Mouse (Mus musculus) liver, postnatal 0 days (tissue): Measurements from ENCODE around the gene Bbs2. TPM values are rescaled to one million over a fixed set of nuclear protein-coding genes. Genes with fewer than 3 reads are reported as not detected.
A peak's percentile ranks its signal among the peaks of the same experiment; 100 is the strongest.

Source experiments
- ATAC-seq: fragments of 200-750 bp; cut with Nextera tagmentation; 2 replicates; pipeline ENCODE4 v1.8.0; 2017; ENCODE audit warnings: mild to moderate bottlenecking, moderate library complexity
- DNase-seq: peaks from one replicate; pipeline ENCODE4 v3.0.0-alpha.2; 2016
- H3K27ac ChIP-seq: fragments of 300-500 bp; sonication (generic); 2 replicates; pipeline ENCODE4 v1.5.1; 2014; ENCODE audit warnings: antibody characterized with exemption, moderate library complexity, mild to moderate bottlenecking, low read depth
- H3K27me3 ChIP-seq: fragments of 300-500 bp; sonication (generic); 2 replicates; pipeline ENCODE4 v1.6.1; 2014; ENCODE audit warnings: low read length, control low read depth, mixed read lengths; ENCODE audit not compliant: insufficient read depth
- H3K36me3 ChIP-seq: fragments of 300-500 bp; sonication (generic); replicated peaks from 2 replicates; pipeline ENCODE4 v1.6.1; 2014; ENCODE audit warnings: mild to moderate bottlenecking, control low read depth, low read length, moderate library complexity, mixed read lengths; ENCODE audit not compliant: insufficient read depth
- H3K4me1 ChIP-seq: fragments of 300-500 bp; sonication (generic); 2 replicates; pipeline ENCODE4 v1.6.1; 2014; ENCODE audit warnings: antibody characterized with exemption, mild to moderate bottlenecking, control low read depth; ENCODE audit not compliant: insufficient read depth
- H3K4me2 ChIP-seq: fragments of 300-500 bp; sonication (generic); 2 replicates; pipeline ENCODE4 v1.6.1; 2014; ENCODE audit warnings: low read depth, mild to moderate bottlenecking, low read length, moderate library complexity, mixed read lengths
- H3K4me3 ChIP-seq: fragments of 300-500 bp; sonication (generic); 2 replicates; pipeline ENCODE4 v1.5.1; 2014; ENCODE audit warnings: low read depth, low read length
- H3K9ac ChIP-seq: fragments of 300-500 bp; sonication (generic); replicated peaks from 2 replicates; pipeline ENCODE4 v1.6.1; 2014; ENCODE audit warnings: mild to moderate bottlenecking, moderate library complexity
- H3K9me3 ChIP-seq: fragments of 300-500 bp; sonication (generic); 2 replicates; pipeline ENCODE4 v1.6.1; 2016; ENCODE audit warnings: mild to moderate bottlenecking, control low read depth, low read length, mixed read lengths
- CTCF ChIP-seq: sonication (generic); IDR thresholded peaks from 2 replicates; pipeline ENCODE4 v1.5.1; 2016; ENCODE audit warnings: antibody characterized with exemption, low read depth
- EP300 ChIP-seq: IDR thresholded peaks from 2 replicates; pipeline ENCODE4 v1.6.1; 2016; ENCODE audit warnings: antibody characterized with exemption, low read depth, mild to moderate bottlenecking
- WGBS: fragments of 180-500 bp; shearing (Covaris S2); extraction: QIAGEN DNeasy Blood & Tissue Kit; methylation state at CpG from one replicate; pipeline ENCODE4 v1.1.7; 2014; ENCODE audit not compliant: insufficient replicate concordance; 5-methylcytosine and 5-hydroxymethylcytosine counted together
- polyA plus RNA-seq: library from polyadenylated mRNA; unstranded; fragments of >200 nt; fragmentation: Nextera tagmentation; extraction: Ambion mirVana; gene quantifications from 2 replicates; pipeline ENCODE4 v1.2.1, GENCODE M21; 2015

Gene Bbs2
- polyA plus RNA-seq, 1 experiment from 2014 or later: 1.8 TPM

- Histone ChIP-seq H3K4me1 (peaks cover 8% of the 10 kb centered on the region; the same call in 1 of the 2 replicates), H3K9ac (no peak overlapping the region), H3K4me3 (no peak overlapping the region), H3K36me3 (no peaks in the 10 kb centered on the region), H3K27ac (no peak overlapping the region), H3K4me2 (no peak overlapping the region), H3K9me3 (no peaks in the 10 kb centered on the region), H3K27me3 (no peaks in the 10 kb centered on the region)
- DNase-seq (peak; percentile 45), ATAC-seq (peak; percentile 92)
- whole genome bisulfite sequencing: 23% methylated on average over 6 of the region's 6 CpGs
- TF ChIP-seq CTCF: no peak
- TF ChIP-seq EP300: peak; percentile 61; the same call in 1 of the 2 replicates
Observed at GRCm38 (mm10) chr8:94118776-94119430, 20.2 kb upstream of the Bbs2 start.

- no peaks in the 10 kb centered on the region for H3K36me3 ChIP-seq
- no peaks in the 10 kb centered on the region for H3K9me3 ChIP-seq
- no peak for ATAC-seq
- no peak for TF ChIP-seq EP300
- no peak for TF ChIP-seq CTCF
- no peak overlapping the region for H3K9ac ChIP-seq
- no peak overlapping the region for H3K4me2 ChIP-seq
- 86% methylated on average over 2 of the region's 2 CpGs for WGBS
- H3K27me3 ChIP-seq: no peaks in the 10 kb centered on the region
- no peak overlapping the region for H3K4me3 ChIP-seq
- no peak for DNase-seq
- no peak overlapping the region for H3K27ac ChIP-seq
- peaks cover 24% of the 10 kb centered on the region for H3K4me1 ChIP-seq
Observed at GRCm38 (mm10) chr8:94113972-94114371, 15.2 kb upstream of the Bbs2 start.

DNA sequence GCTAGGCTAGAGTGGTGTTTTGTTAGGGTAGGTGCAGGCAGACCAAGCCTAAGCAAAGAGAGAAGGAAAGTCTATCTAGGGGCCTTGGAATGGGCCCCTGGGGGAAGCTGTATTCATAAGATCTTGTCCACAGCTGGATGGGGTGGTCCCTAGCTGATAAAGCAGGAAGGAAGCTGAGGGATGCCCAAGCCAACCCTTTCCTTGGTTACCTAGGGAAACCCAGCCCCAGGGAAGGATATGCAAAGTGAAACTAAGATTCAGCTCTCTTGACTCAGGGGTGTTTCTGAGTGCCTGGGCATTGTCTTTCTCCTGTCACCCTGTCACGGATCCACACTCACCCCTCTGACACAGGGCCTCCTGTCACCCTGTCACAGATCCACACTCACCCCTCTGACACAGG, 14.7 kb upstream of the Bbs2 start:
- ATAC-seq: no peak
- DNase-seq: no peak
- Histone ChIP-seq H3K27me3 (no peaks in the 10 kb centered on the region), H3K36me3 (no peaks in the 10 kb centered on the region), H3K9ac (no peak overlapping the region), H3K9me3 (no peaks in the 10 kb centered on the region), H3K4me3 (no peak overlapping the region), H3K27ac (no peak overlapping the region), H3K4me1 (peaks cover 20% of the 10 kb centered on the region), H3K4me2 (no peak overlapping the region)
- 63% methylated on average over 1 of the region's 1 CpGs for WGBS
- no peak for TF ChIP-seq CTCF
- TF ChIP-seq EP300: no peak

- Histone ChIP-seq H3K4me3 (no peak overlapping the region), H3K4me1 (peaks cover 20% of the 10 kb centered on the region), H3K4me2 (peak overlapping the region; percentile 46; the same call in 1 of the 2 replicates), H3K27ac (peak overlapping the region; percentile 71; the same call in 1 of the 2 replicates), H3K9me3 (no peaks in the 10 kb centered on the region), H3K9ac (no peak overlapping the region), H3K27me3 (no peaks in the 10 kb centered on the region), H3K36me3 (no peaks in the 10 kb centered on the region)
- DNase-seq: no peak
- no peak for TF ChIP-seq EP300
- TF ChIP-seq CTCF: no peak
- ATAC-seq: no peak; the same call in 1 of the 2 replicates
- 70% methylated on average over 6 of the region's 6 CpGs for WGBS
Observed at GRCm38 (mm10) chr8:94110526-94111177, 11.9 kb upstream of the Bbs2 start.

- Histone ChIP-seq H3K4me2 (no peak overlapping the region; the same call in 1 of the 2 replicates), H3K27ac (peak overlapping the region; percentile 71; the same call in 1 of the 2 replicates), H3K9me3 (no peaks in the 10 kb centered on the region), H3K4me3 (no peak overlapping the region), H3K9ac (no peak overlapping the region), H3K4me1 (peaks cover 20% of the 10 kb centered on the region), H3K27me3 (no peaks in the 10 kb centered on the region), H3K36me3 (no peaks in the 10 kb centered on the region)
- ATAC-seq (peak; percentile 40; the same call in 1 of the 2 replicates), DNase-seq (no peak)
- no peak for TF ChIP-seq EP300
- peak; percentile 35 for TF ChIP-seq CTCF
- WGBS: 77% methylated on average over 5 of the region's 5 CpGs
Observed at GRCm38 (mm10) chr8:94109835-94110234, 11.1 kb upstream of the Bbs2 start.

- DNase-seq (peak; percentile 54), ATAC-seq (peak; percentile 97)
- H3K27ac ChIP-seq: peak overlapping the region; percentile 71; the same call in 1 of the 2 replicates
- H3K4me1 ChIP-seq: peaks cover 20% of the 10 kb centered on the region
- H3K36me3 ChIP-seq: no peaks in the 10 kb centered on the region
- no peak overlapping the region; the same call in 1 of the 2 replicates for H3K4me2 ChIP-seq
- no peaks in the 10 kb centered on the region for H3K9me3 ChIP-seq
- 44% methylated on average over 6 of the region's 6 CpGs for WGBS
- no peak overlapping the region for H3K4me3 ChIP-seq
- peak; percentile 73 for TF ChIP-seq EP300
- TF ChIP-seq CTCF: no peak
- no peaks in the 10 kb centered on the region for H3K27me3 ChIP-seq
- H3K9ac ChIP-seq: no peak overlapping the region
Observed at GRCm38 (mm10) chr8:94109396-94109795, 10.7 kb upstream of the Bbs2 start.
